Mouse (Mus musculus) midbrain, postnatal 0 days (tissue): Measurements from ENCODE around the gene Ttc32. TPM values are rescaled to one million over a fixed set of nuclear protein-coding genes. Genes with fewer than 3 reads are reported as not detected.
"Not testable (repeated sequence)": the region's sequence is repeated elsewhere in the genome, so short reads cannot be mapped to it uniquely, and the experiment has no call there.

ENCODE experiments used
- ATAC-seq: fragments of 200-750 bp; cut with Nextera tagmentation; 2 replicates; pipeline ENCODE4 v1.8.0; 2017; ENCODE audit warnings: moderate number of reproducible peaks, mild to moderate bottlenecking, moderate TSS enrichment, moderate library complexity; ENCODE audit not compliant: low FRiP score
- DNase-seq: peaks from one replicate; pipeline ENCODE4 v3.0.0-alpha.2; 2015; ENCODE audit warnings: low spot score
- H3K27ac ChIP-seq: fragments of 300-500 bp; sonication (generic); 2 replicates; pipeline ENCODE4 v1.5.1; 2014; ENCODE audit warnings: low read depth, mild to moderate bottlenecking, low read length, mixed read lengths
- H3K27me3 ChIP-seq: fragments of 300-500 bp; sonication (generic); 2 replicates; pipeline ENCODE4 v1.6.1; 2014; ENCODE audit warnings: low read length, control low read depth, mixed read lengths; ENCODE audit not compliant: insufficient read depth
- H3K36me3 ChIP-seq: fragments of 300-500 bp; sonication (generic); 2 replicates; pipeline ENCODE4 v1.6.1; 2014; ENCODE audit warnings: low read length, control low read depth, mixed read lengths; ENCODE audit not compliant: insufficient read depth
- H3K4me1 ChIP-seq: fragments of 300-500 bp; sonication (generic); 2 replicates; pipeline ENCODE4 v1.6.1; 2014; ENCODE audit warnings: mild to moderate bottlenecking, control low read depth, antibody characterized with exemption, low read length, mixed read lengths; ENCODE audit not compliant: insufficient read depth
- H3K4me2 ChIP-seq: fragments of 300-500 bp; sonication (generic); 2 replicates; pipeline ENCODE4 v1.6.1; 2014; ENCODE audit warnings: low read depth, mild to moderate bottlenecking, low read length, mixed read lengths; ENCODE audit not compliant: poor library complexity, severe bottlenecking
- H3K4me3 ChIP-seq: fragments of 300-500 bp; sonication (generic); 2 replicates; pipeline ENCODE4 v1.5.1; 2014; ENCODE audit warnings: low read depth, mild to moderate bottlenecking, low read length, moderate library complexity
- H3K9ac ChIP-seq: fragments of 300-500 bp; sonication (generic); replicated peaks from 2 replicates; pipeline ENCODE4 v1.6.1; 2014; ENCODE audit warnings: mild to moderate bottlenecking, low read length, moderate library complexity, mixed read lengths; ENCODE audit not compliant: poor library complexity, severe bottlenecking
- H3K9me3 ChIP-seq: fragments of 300-500 bp; sonication (generic); 2 replicates; pipeline ENCODE4 v1.6.1; 2016; ENCODE audit warnings: low read length, control low read depth
- CTCF ChIP-seq: IDR thresholded peaks from 2 replicates; pipeline ENCODE4 v1.5.1; 2016; ENCODE audit warnings: antibody characterized with exemption, mild to moderate bottlenecking
- WGBS: fragments of 180-500 bp; shearing (Covaris S2); extraction: QIAGEN DNeasy Blood & Tissue Kit; methylation state at CpG from one replicate; pipeline ENCODE4 v1.1.7; 2014; 5-methylcytosine and 5-hydroxymethylcytosine counted together
- polyA plus RNA-seq: library from polyadenylated mRNA; unstranded; fragments of >200 nt; fragmentation: Nextera tagmentation; extraction: Ambion mirVana; gene quantifications from 2 replicates; pipeline ENCODE4 v1.2.1, GENCODE M21; 2015
- total RNA-seq: library from RNA; depleted of rRNA; stranded (reverse); fragments of >200 nt; gene quantifications from 2 replicates; pipeline ENCODE4 v1.2.3, GENCODE M21; 2014

The Ttc32 gene
- total and polyA plus RNA-seq, 2 experiments from 2014 or later, result 5.3 to 8.6 TPM

DNA sequence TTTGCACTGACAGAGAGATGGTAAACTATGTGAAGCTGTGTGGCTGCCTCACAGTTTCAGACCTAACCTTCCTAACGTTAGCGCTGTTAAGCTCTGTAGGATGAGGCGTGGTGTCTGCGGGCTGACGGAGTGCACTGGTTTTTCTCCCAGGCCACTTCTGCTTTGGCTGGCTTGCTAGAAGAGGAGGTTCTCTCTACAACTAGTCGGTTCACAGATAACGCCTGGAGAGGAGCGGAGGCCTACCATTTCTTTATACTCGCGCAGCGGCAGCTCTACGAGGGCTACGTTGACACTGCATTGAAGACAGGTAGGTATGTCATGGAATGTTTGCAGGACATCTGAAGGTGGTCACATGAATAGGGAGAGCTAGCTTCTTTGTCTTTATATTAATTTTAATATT, 5.1 kb upstream of the Ttc32 start:
- H3K4me2 ChIP-seq, result no peak overlapping the region
- DNase-seq (no peak), ATAC-seq (no peak)
- no peak overlapping the region for H3K27ac ChIP-seq
- no peaks in the 10 kb centered on the region for H3K4me1 ChIP-seq
- 88% methylated on average over 13 of the region's 13 CpGs for WGBS
- H3K36me3 ChIP-seq, result peaks cover 27% of the 10 kb centered on the region
- TF ChIP-seq CTCF, result no peak
- no peaks in the 10 kb centered on the region for H3K27me3 ChIP-seq
- H3K4me3 ChIP-seq, result no peak overlapping the region
- no peaks in the 10 kb centered on the region for H3K9me3 ChIP-seq
- H3K9ac ChIP-seq, result no peak overlapping the region

DNA sequence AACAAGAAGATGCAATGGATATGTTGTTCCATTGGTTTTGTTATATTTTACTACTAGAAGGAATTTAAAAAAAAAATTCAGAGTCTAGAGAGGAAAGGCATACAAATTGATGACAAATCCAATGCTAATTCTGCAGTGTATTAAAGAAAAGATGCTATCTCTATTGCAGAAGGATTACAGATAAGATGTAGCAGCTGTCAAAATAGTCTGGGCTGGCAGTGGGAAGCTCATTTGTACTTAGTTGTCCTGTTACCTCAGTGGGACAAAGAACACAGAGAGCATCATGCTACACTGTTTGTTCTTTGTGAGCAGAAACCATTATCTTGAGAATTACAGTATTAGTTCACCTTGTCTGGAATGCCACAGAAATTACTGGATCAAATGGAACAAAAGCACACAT, 3.0 kb upstream of the Ttc32 start:
- DNase-seq (no peak), ATAC-seq (no peak)
- Histone ChIP-seq H3K4me3 (no peak overlapping the region), H3K9ac (no peak overlapping the region), H3K27ac (no peak overlapping the region), H3K4me1 (no peaks in the 10 kb centered on the region), H3K27me3 (no peaks in the 10 kb centered on the region), H3K4me2 (no peak overlapping the region), H3K9me3 (no peaks in the 10 kb centered on the region), H3K36me3 (peaks cover 25% of the 10 kb centered on the region)
- TF ChIP-seq CTCF, result no peak

DNA sequence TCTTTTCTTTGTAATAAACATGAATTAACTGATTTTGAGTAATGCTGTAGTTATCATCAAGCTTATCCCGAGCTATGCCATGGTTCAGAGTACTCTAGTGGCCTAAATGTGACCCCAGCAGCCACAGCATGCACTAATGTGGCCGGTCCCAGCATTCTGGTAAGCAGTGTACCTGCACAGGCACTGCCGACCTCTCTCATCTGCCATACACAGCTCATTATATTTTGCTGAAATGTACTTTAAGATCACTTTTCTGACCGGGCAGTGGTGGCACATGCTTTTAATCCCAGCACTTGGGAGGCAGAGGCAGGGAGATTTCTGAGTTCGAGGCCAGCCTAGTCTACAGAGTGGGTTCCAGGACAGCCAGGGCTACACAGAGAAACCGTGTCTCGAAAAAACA, 981 bp upstream of the Ttc32 start:
- H3K9me3 ChIP-seq, H3K9ac ChIP-seq, DNase-seq, H3K27ac ChIP-seq, H3K4me2 ChIP-seq, H3K4me3 ChIP-seq, H3K27me3 ChIP-seq, H3K4me1 ChIP-seq, ATAC-seq: not testable (repeated sequence)
- peaks cover 25% of the 10 kb centered on the region for H3K36me3 ChIP-seq
- 92% methylated on average over 7 of the region's 7 CpGs for WGBS

DNA sequence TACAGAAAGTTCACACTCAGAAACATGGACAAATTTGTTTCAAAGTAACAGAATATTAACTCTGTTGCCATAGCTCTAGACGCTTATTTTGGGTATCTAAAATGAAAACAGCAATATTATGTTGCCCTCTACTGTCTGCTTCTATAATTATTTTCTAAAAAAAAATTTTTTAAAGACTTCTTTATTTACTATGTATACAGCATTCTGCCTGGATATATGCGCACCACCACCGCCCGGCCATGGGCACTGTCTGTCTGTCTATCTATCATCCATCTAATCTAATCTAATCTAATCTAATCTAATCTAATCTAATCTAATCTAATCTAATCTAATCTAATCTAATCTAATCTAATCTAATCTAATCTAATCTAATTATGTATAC, 300 bp upstream of the Ttc32 start:
- ATAC-seq, result peak; percentile 38
- TF ChIP-seq CTCF, result peak; percentile 24; the same call in 1 of the 2 replicates
- no peak for DNase-seq
- peak overlapping the region; percentile 46 for H3K4me3 ChIP-seq
- H3K9ac ChIP-seq, result peak overlapping the region; percentile 68; the same call in 1 of the 2 replicates
- no peaks in the 10 kb centered on the region for H3K4me1 ChIP-seq
- H3K27ac ChIP-seq, result peak overlapping the region; percentile 99
- WGBS, result 59% methylated on average over 4 of the region's 4 CpGs
- H3K4me2 ChIP-seq, result no peak overlapping the region
- H3K27me3 ChIP-seq, result no peaks in the 10 kb centered on the region
- H3K36me3 ChIP-seq, result peaks cover 22% of the 10 kb centered on the region
- no peaks in the 10 kb centered on the region for H3K9me3 ChIP-seq

DNA sequence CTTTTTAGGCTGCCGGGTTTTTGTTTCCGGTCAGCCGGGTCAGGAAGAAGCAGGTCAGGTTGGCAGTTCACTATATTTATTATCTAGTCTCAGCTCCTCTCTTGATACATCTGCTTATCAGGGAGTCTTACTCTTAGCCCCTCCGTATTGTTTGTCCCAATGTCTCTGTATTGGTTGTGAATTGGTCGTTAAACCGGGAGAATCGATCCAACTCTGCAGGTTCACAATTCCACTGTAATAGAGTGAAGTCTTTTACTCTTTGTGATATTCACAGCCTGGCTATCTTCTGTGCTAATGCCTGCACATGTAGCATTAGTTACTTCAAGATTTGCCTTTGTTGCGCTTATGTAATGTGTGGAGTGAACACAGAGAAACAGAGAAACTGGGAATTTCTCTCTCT, 1.4 kb downstream of the Ttc32 start:
- peak overlapping the region; percentile 68 for H3K9ac ChIP-seq
- H3K4me2 ChIP-seq, result peak overlapping the region; percentile 58
- H3K27me3 ChIP-seq, result no peaks in the 10 kb centered on the region
- 58% methylated on average over 8 of the region's 8 CpGs for WGBS
- DNase-seq (no peak), ATAC-seq (no peak)
- no peaks in the 10 kb centered on the region for H3K4me1 ChIP-seq
- no peaks in the 10 kb centered on the region for H3K9me3 ChIP-seq
- peaks cover 12% of the 10 kb centered on the region; the same call in 1 of the 2 replicates for H3K36me3 ChIP-seq
- H3K4me3 ChIP-seq, result peak overlapping the region; percentile 46
- no peak overlapping the region for H3K27ac ChIP-seq
- TF ChIP-seq CTCF, result no peak

DNA sequence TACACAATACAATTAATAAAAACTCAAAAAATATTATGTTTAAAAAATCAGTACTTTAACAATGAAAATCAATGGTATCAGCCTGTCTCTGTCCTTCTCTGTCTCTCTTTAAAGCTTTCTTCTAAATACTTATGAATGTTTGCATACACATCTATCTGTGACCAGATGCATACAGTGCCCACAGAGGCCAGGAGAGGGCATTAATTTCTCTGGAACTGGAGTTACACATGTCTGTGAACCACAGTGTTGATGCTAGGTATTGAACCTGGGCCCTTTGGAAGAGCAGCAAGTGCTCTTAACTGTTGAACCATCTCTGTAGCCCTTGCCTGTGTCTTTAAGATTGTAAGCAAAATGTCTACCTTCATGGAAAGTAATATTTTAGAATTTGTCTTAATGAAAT, 3.3 kb downstream of the Ttc32 start:
- no peaks in the 10 kb centered on the region for H3K27me3 ChIP-seq
- peak; percentile 57 for TF ChIP-seq CTCF
- no peak overlapping the region for H3K9ac ChIP-seq
- H3K9me3 ChIP-seq, result no peaks in the 10 kb centered on the region
- ATAC-seq (no peak), DNase-seq (no peak)
- H3K36me3 ChIP-seq, result peaks cover 3% of the 10 kb centered on the region; the same call in 1 of the 2 replicates
- H3K27ac ChIP-seq, result no peak overlapping the region
- H3K4me2 ChIP-seq, result no peak overlapping the region
- no peaks in the 10 kb centered on the region for H3K4me1 ChIP-seq
- H3K4me3 ChIP-seq, result no peak overlapping the region

DNA sequence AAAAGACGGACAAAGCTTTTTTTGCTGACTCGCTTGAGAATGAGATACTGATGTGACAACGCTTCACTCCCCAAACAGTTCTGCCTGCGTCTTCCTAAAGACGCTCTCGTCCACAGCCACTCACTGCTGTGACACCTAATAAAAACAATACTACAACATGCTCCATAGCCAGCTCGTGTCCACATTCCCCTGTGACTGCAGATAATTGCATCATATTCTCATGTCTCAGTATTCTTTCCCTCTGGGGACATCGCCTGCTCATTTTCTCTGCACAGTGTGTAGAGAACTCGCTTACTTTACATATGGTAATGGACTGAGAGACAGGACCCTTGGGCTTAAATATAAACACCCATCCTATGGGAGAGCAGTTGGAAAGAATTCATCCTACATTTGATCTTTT, 6.6 kb downstream of the Ttc32 start:
- H3K4me1 ChIP-seq, result no peaks in the 10 kb centered on the region
- TF ChIP-seq CTCF, result no peak

More for the DNA sequence above, 6.6 kb downstream of the Ttc32 start:
- Histone ChIP-seq H3K36me3 (no peaks in the 10 kb centered on the region), H3K9ac (no peak overlapping the region), H3K4me2 (no peak overlapping the region), H3K27ac (no peak overlapping the region), H3K4me3 (no peak overlapping the region), H3K9me3 (no peaks in the 10 kb centered on the region), H3K27me3 (no peaks in the 10 kb centered on the region)
- ATAC-seq (no peak), DNase-seq (no peak)
- WGBS, result 73% methylated on average over 9 of the region's 9 CpGs
